Mouse (Mus musculus) embryonic fibroblast, embryonic 13.5 days (primary cell): ENCODE results near the gene Limd2. TPM values are rescaled to one million over a fixed set of nuclear protein-coding genes. Genes with fewer than 3 reads are reported as not detected.

Experiments used
- H3K27ac ChIP-seq: 2 replicates; pipeline ENCODE4 v1.5.1; 2012; ENCODE audit warnings: low read length, control low read depth, inconsistent platforms; ENCODE audit not compliant: insufficient read depth
- H3K4me1 ChIP-seq: 2 replicates; pipeline ENCODE4 v1.6.1; 2011; ENCODE audit warnings: low read length; ENCODE audit not compliant: control insufficient read depth, insufficient read depth
- H3K4me3 ChIP-seq: 2 replicates; pipeline ENCODE4 v1.5.1; 2011; ENCODE audit warnings: mild to moderate bottlenecking, control low read depth, low read length; ENCODE audit not compliant: insufficient read depth
- CTCF ChIP-seq: IDR thresholded peaks from 2 replicates; pipeline ENCODE4 v1.5.1; 2011; ENCODE audit warnings: mild to moderate bottlenecking, control low read depth, low read length, moderate library complexity, borderline replicate concordance; ENCODE audit not compliant: insufficient read depth
- POLR2A ChIP-seq: IDR thresholded peaks from 2 replicates; pipeline ENCODE4 v1.6.1; 2011; ENCODE audit warnings: low read depth, mild to moderate bottlenecking, control low read depth, low read length, moderate library complexity
- polyA plus RNA-seq: library from polyadenylated mRNA; stranded (reverse); fragments of >200 nt; gene quantifications from 2 replicates; pipeline ENCODE4 v1.2.4, GENCODE M21; 2011; ENCODE audit warnings: low read depth; ENCODE audit not compliant: missing spikeins, insufficient read length

Gene Limd2
- polyA plus RNA-seq, 1 experiment = 70.6 TPM

- H3K4me3 ChIP-seq = no peak overlapping the region
- no peaks in the 10 kb centered on the region; the same call in 1 of the 2 replicates for H3K4me1 ChIP-seq
- H3K27ac ChIP-seq = no peak overlapping the region
- TF ChIP-seq POLR2A = no peak
- no peak for TF ChIP-seq CTCF
These were observed 14.4 kb upstream of the Limd2 start for GRCm38 (mm10) chr11:106175081-106175480.

- no peak for TF ChIP-seq CTCF
- no peak for TF ChIP-seq POLR2A
- Histone ChIP-seq H3K4me1 (no peaks in the 10 kb centered on the region; the same call in 1 of the 2 replicates), H3K4me3 (no peak overlapping the region), H3K27ac (no peak overlapping the region)
These were observed 13.7 kb upstream of the Limd2 start for GRCm38 (mm10) chr11:106174372-106174771.

DNA sequence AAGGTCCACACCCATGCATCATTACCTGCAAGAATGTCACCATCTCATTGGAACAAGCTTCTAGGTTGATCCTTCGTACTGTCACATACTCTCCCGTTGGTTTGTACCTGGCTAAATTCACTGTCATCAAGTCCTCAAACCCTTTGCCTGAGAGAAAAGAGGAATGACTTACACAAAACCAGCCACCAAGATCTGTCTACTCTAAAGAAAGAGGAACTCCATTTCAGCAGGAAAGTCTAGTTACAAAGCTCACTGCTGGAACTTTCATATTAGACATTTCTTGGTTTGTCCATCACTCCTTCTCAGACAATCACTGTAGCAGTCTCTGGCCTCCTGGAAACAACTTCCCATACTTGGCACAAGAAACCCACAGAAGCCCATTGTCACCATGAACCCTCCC, 12.6 kb upstream of the Limd2 start:
- no peak for TF ChIP-seq CTCF
- H3K4me3 ChIP-seq = no peak overlapping the region
- H3K27ac ChIP-seq = no peak overlapping the region
- H3K4me1 ChIP-seq = no peaks in the 10 kb centered on the region; the same call in 1 of the 2 replicates

- H3K27ac ChIP-seq = no peak overlapping the region
- H3K4me3 ChIP-seq = no peak overlapping the region
- H3K4me1 ChIP-seq = no peaks in the 10 kb centered on the region; the same call in 1 of the 2 replicates
- no peak for TF ChIP-seq CTCF
- no peak for TF ChIP-seq POLR2A
These were observed 10.1 kb upstream of the Limd2 start for GRCm38 (mm10) chr11:106170807-106171206.

- no peak for TF ChIP-seq POLR2A
- no peak for TF ChIP-seq CTCF
- Histone ChIP-seq H3K27ac (no peak overlapping the region), H3K4me3 (no peak overlapping the region), H3K4me1 (no peaks in the 10 kb centered on the region; the same call in 1 of the 2 replicates)
These were observed 6.8 kb upstream of the Limd2 start for GRCm38 (mm10) chr11:106167435-106167834.

DNA sequence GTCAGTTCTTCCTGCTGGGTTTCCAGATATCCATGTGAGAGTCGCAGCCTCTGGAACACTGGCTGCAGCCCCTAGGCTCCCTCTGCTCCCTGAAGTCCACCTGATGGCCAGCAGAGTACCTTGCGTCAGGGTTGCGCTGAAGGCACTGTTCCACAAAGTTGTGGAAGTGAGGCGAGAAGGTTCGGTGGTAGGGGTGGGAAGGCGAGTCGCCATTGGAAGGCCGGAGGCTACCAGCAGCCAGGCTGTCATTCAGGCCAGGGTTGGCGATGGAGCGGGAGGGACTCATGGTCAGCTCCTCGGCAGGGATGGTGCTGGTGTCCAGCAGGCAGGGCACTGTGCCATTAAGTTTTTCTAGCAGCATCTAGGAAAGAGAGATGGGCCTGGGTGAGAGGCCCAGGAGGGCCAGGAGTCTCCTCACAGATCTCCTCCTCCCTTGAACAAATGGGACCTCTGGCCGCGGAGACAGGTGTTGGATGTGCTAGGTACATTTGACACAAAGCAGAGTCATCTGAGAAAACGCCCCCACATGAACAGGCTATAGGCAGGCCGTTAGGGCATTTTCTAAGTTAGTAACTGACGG, 4.0 kb upstream of the Limd2 start:
- TF ChIP-seq CTCF (no peak), POLR2A (no peak)
- H3K27ac ChIP-seq = no peak overlapping the region
- no peak overlapping the region for H3K4me3 ChIP-seq
- no peaks in the 10 kb centered on the region; the same call in 1 of the 2 replicates for H3K4me1 ChIP-seq

DNA sequence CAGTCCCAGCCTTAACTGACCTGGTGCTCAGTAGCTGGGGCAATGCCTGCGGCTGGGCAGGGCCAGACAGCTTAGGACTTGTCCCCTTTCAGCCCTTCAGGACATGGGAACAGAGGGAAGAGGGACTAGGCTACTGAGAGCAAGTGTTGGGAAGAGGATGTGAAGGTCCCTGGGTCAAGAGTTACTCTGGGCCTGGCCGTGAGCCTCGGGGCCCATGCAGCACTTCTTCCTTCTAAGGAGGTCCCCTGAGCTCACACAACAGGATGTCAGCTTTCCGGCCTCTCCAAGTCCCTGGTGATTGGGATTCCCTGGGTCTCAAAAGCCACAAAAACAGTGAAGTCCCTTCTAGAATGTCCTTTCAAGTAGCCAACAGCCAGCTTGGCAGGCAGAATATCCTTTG, 2.9 kb upstream of the Limd2 start:
- no peak overlapping the region for H3K27ac ChIP-seq
- no peak for TF ChIP-seq CTCF
- no peak for TF ChIP-seq POLR2A
- H3K4me1 ChIP-seq = no peaks in the 10 kb centered on the region; the same call in 1 of the 2 replicates
- no peak overlapping the region for H3K4me3 ChIP-seq

- H3K4me1 ChIP-seq = no peaks in the 10 kb centered on the region; the same call in 1 of the 2 replicates
- TF ChIP-seq CTCF (no peak), POLR2A (no peak)
- no peak overlapping the region for H3K27ac ChIP-seq
- no peak overlapping the region for H3K4me3 ChIP-seq
These were observed 1.6 kb upstream of the Limd2 start for GRCm38 (mm10) chr11:106162237-106162636.

DNA sequence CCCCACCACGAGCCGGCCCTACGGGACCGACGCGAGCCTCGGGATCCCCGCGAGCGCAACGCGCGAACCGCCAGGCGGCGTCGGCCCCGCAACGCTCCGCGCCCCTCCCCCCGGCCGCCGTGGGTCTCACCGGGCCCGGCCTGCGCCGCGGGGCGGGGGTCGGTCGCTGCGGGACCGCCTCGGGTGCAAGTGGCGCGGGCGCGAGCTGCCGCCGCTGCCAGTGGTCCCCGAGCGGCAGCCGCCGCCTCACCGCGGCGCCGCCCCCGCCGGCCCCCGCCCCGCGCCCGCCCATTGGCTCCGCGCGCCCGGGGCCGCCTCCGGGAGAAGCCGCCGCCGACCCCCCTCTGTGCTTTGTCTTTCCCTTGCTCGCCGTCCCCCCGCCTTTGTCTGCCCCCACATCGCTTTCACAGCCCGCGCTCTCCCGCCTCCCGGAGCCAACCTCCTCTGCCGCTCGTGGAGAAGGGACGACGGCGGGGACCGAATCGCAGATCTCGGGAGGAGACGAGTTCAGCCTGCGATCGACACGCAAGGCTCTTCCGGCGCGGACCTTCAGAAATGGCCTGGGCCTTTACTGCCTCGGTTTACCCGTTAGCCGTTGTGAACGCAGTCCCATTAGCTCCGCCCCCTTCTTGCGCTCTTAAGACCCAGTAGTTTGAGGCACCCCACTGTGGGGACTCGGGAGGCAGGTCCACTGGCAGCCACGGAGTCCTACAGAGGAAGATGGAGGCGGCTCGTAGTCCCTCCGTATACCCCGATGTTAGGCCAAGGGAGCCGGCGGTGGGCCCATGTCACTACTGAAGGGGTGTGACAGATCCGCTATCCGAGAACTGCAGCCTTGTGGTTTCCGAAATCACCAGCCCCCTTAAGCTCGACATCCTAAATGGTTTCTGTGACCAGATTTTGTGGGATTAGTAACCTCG, 479 bp downstream of the Limd2 start:
- Histone ChIP-seq H3K4me1 (no peaks in the 10 kb centered on the region), H3K4me3 (peak overlapping the region; percentile 54), H3K27ac (peak overlapping the region; percentile 54)
- TF ChIP-seq CTCF = no peak
- TF ChIP-seq POLR2A = peak; percentile 81
